Mouse (Mus musculus) lung, postnatal 36 days (tissue): ENCODE data around the gene Rpgr.
A peak's percentile ranks its signal among the peaks of the same experiment; 100 is the strongest.

Experiments used
- DNase-seq: peaks from one replicate; pipeline ENCODE4 v3.0.0; 2022; ENCODE audit warnings: mixed read lengths

Rpgr gene

DNA sequence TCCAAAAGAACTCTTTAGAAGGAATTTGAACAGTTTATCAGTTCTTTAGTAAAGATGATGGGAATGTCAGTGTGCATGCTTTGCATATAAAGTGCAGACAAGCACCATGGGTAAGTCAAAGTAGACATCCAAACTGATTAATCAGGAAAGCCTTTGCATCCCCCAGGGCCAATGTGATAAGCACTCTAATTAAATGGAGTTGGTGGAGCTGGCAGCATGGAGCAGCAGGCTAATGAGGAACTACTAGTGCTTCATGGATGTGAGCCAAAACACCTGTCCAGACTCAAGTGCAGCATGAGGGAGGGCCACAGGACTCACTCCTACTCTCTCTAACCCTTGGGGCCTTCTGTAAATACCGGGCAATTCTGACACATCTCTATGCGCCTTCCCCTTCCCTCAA, 145.2 kb downstream of the Rpgr start:
- DNase-seq = no peak

- peak; percentile 14 for DNase-seq
Measured at GRCm38 (mm10) chrX:10070689-10071088, 146.0 kb downstream of the Rpgr start.

DNA sequence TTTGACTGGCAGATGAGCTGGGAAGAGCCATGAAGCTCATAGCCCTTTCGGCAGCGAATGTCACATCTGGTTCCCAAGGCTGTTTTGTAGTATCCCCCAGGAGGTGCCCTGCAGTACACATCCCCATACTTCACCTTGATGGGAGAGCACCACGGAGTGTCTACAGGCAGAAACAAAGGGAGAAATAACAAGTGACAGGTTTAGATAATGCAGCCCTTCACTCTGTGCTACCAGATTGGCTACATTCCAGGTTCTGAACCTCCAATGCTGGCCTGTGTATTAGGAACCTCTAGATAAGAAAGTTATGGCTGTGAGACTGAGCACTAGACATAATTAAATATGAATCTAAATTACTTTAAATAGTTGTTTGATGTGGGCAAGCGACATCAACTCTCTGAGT, 147.3 kb downstream of the Rpgr start:
- no peak for DNase-seq

- DNase-seq = peak; percentile 4
Measured at GRCm38 (mm10) chrX:10063781-10064180, 152.9 kb downstream of the Rpgr start.

DNA sequence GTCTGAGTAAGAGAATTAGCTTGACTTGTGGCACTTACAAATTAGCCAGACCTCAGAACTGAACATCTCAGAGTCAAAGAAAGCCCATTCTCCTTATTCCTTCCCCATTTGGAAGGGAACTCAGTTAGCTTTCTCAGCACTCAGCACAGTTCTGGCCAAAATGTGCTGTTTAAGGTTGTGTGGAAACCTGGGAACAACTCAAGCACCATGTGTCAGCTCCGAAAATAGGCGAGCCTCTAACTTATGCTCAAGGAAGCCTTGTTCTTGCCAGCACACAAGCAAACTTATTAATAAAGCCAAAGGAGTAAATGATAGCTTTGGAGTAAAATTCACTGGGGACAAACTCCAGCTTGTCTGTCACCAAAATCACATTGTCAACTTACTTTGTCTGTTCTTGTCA, 153.4 kb downstream of the Rpgr start:
- DNase-seq = no peak

DNA sequence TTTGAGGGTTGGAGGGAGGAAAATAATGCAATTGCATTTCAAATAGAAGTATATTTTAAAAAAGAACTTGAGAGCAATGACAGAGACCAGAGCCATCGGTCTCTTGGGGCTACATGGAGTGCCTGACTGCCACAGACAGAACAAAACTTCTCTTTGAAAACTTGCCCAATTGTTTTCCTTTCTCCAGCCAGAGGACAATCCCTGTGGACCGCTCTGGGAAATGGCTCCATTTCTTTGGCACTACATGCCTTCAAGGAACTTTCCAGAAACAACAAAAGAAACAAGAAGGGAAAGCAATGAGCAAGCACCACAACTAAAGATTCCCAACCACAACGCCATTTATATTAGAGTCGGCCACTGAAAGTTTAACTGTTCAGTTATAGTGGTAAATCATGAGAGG, 154.5 kb downstream of the Rpgr start:
- no peak for DNase-seq

GRCm38 (mm10) chrX:10034666-10035065, 182.1 kb downstream of the Rpgr start:
- DNase-seq = peak; percentile 23
